Mouse (Mus musculus) heart, embryonic 15.5 days (tissue): ENCODE measurements at regions not wholly inside any gene's neighbourhood (a gene's known extent, or its start where the extent isn't known, plus 50 kb on each side); places are given as distances from the start of the nearest gene placed in this dataset.

Source experiments
- ATAC-seq: fragments of 200-750 bp; cut with Nextera tagmentation; replicated peaks from 2 replicates; pipeline ENCODE4 v1.8.0; 2017; ENCODE audit warnings: low read depth, moderate TSS enrichment; ENCODE audit not compliant: insufficient number of reproducible peaks, insufficient read depth, low FRiP score
- H3K27ac ChIP-seq: fragments of 300-500 bp; sonication (generic); 2 replicates; pipeline ENCODE4 v1.5.1; 2015; ENCODE audit warnings: mild to moderate bottlenecking, inconsistent platforms
- H3K27me3 ChIP-seq: fragments of 300-500 bp; sonication (generic); 2 replicates; pipeline ENCODE4 v1.6.1; 2015; ENCODE audit warnings: inconsistent platforms
- H3K36me3 ChIP-seq: fragments of 300-500 bp; sonication (generic); 2 replicates; pipeline ENCODE4 v1.6.1; 2015; ENCODE audit warnings: mild to moderate bottlenecking, inconsistent platforms
- H3K4me1 ChIP-seq: fragments of 300-500 bp; sonication (generic); replicated peaks from 2 replicates; pipeline ENCODE4 v1.6.1; 2015; ENCODE audit warnings: inconsistent platforms
- H3K4me2 ChIP-seq: fragments of 300-500 bp; sonication (generic); 2 replicates; pipeline ENCODE4 v1.6.1; 2015; ENCODE audit warnings: inconsistent platforms, mild to moderate bottlenecking, moderate library complexity
- H3K4me3 ChIP-seq: fragments of 300-500 bp; sonication (generic); 2 replicates; pipeline ENCODE4 v1.5.1; 2015; ENCODE audit warnings: mild to moderate bottlenecking, inconsistent platforms
- H3K9ac ChIP-seq: fragments of 300-500 bp; sonication (generic); 2 replicates; pipeline ENCODE4 v1.6.1; 2015; ENCODE audit warnings: mild to moderate bottlenecking, inconsistent platforms
- H3K9me3 ChIP-seq: fragments of 300-500 bp; sonication (generic); replicated peaks from 2 replicates; pipeline ENCODE4 v1.6.1; 2016; ENCODE audit warnings: inconsistent platforms
- WGBS: fragments of 180-500 bp; shearing (Covaris S2); methylation state at CpG from one replicate; pipeline ENCODE4 v1.1.7; 2015; ENCODE audit warnings: mixed read lengths; 5-methylcytosine and 5-hydroxymethylcytosine counted together

- H3K9me3 ChIP-seq = no peaks in the 10 kb centered on the region
- no peaks in the 10 kb centered on the region for H3K36me3 ChIP-seq
- no peak overlapping the region for H3K27ac ChIP-seq
- ATAC-seq = no peak
- H3K4me1 ChIP-seq = peaks cover 7% of the 10 kb centered on the region
- no peak overlapping the region for H3K4me2 ChIP-seq
- no peak overlapping the region for H3K4me3 ChIP-seq
- WGBS = 52% methylated on average over 6 of the region's 6 CpGs
- no peaks in the 10 kb centered on the region for H3K27me3 ChIP-seq
- H3K9ac ChIP-seq = no peak overlapping the region
Measured at GRCm38 (mm10) chr9:85088556-85089338, 223.8 kb upstream of the Gm11114 start.

GRCm38 (mm10) chr9:85090297-85090696 lies 222.3 kb upstream of the Gm11114 start:
- H3K36me3 ChIP-seq = no peaks in the 10 kb centered on the region
- H3K4me3 ChIP-seq = peak overlapping the region; percentile 33
- WGBS = 35% methylated on average over 10 of the region's 10 CpGs
- no peak overlapping the region for H3K9ac ChIP-seq
- H3K9me3 ChIP-seq = no peaks in the 10 kb centered on the region
- H3K27ac ChIP-seq = no peak overlapping the region
- H3K4me1 ChIP-seq = peaks cover 7% of the 10 kb centered on the region
- H3K27me3 ChIP-seq = no peaks in the 10 kb centered on the region
- H3K4me2 ChIP-seq = peak overlapping the region; percentile 52
- peak; percentile 86 for ATAC-seq

- no peak for ATAC-seq
- Histone ChIP-seq H3K36me3 (no peaks in the 10 kb centered on the region), H3K4me3 (no peak overlapping the region), H3K9me3 (no peaks in the 10 kb centered on the region), H3K4me2 (no peak overlapping the region), H3K4me1 (peaks cover 3% of the 10 kb centered on the region; the same call in 1 of the 2 replicates), H3K27ac (no peak overlapping the region), H3K9ac (no peak overlapping the region), H3K27me3 (no peaks in the 10 kb centered on the region)
- 84% methylated on average over 3 of the region's 3 CpGs for WGBS
Measured at GRCm38 (mm10) chr9:85095234-85095633, 217.3 kb upstream of the Gm11114 start.

GRCm38 (mm10) chr9:85096520-85096919 lies 216.1 kb upstream of the Gm11114 start:
- H3K9ac ChIP-seq = no peak overlapping the region
- H3K4me2 ChIP-seq = no peak overlapping the region
- no peaks in the 10 kb centered on the region for H3K4me1 ChIP-seq
- WGBS = 53% methylated on average over 4 of the region's 4 CpGs
- H3K9me3 ChIP-seq = no peaks in the 10 kb centered on the region
- no peak overlapping the region for H3K27ac ChIP-seq
- no peaks in the 10 kb centered on the region for H3K27me3 ChIP-seq
- no peak for ATAC-seq
- H3K36me3 ChIP-seq = no peaks in the 10 kb centered on the region
- no peak overlapping the region for H3K4me3 ChIP-seq

GRCm38 (mm10) chr9:85112928-85113327 lies 199.6 kb upstream of the Gm11114 start:
- no peaks in the 10 kb centered on the region; the same call in 1 of the 2 replicates for H3K4me1 ChIP-seq
- no peak for ATAC-seq
- no peaks in the 10 kb centered on the region for H3K36me3 ChIP-seq
- 42% methylated on average over 3 of the region's 3 CpGs for WGBS
- no peak overlapping the region for H3K9ac ChIP-seq
- no peaks in the 10 kb centered on the region for H3K27me3 ChIP-seq
- H3K27ac ChIP-seq = no peak overlapping the region
- no peaks in the 10 kb centered on the region for H3K9me3 ChIP-seq
- no peak overlapping the region for H3K4me3 ChIP-seq
- H3K4me2 ChIP-seq = no peak overlapping the region

- no peak overlapping the region for H3K4me3 ChIP-seq
Measured at GRCm38 (mm10) chr9:85114234-85114633, 198.3 kb upstream of the Gm11114 start.

GRCm38 (mm10) chr9:85120061-85120460 lies 192.5 kb upstream of the Gm11114 start:
- Histone ChIP-seq H3K4me3 (no peak overlapping the region), H3K9ac (no peak overlapping the region), H3K4me1 (no peaks in the 10 kb centered on the region), H3K9me3 (no peaks in the 10 kb centered on the region), H3K4me2 (no peak overlapping the region), H3K36me3 (no peaks in the 10 kb centered on the region), H3K27ac (no peak overlapping the region), H3K27me3 (no peaks in the 10 kb centered on the region)
- WGBS = 58% methylated on average over 1 of the region's 1 CpGs
- no peak for ATAC-seq

More at GRCm38 (mm10) chr9:85114234-85114633, 198.3 kb upstream of the Gm11114 start:
- H3K27me3 ChIP-seq = no peaks in the 10 kb centered on the region
- H3K4me2 ChIP-seq = no peak overlapping the region
- H3K27ac ChIP-seq = no peak overlapping the region
- H3K4me1 ChIP-seq = no peaks in the 10 kb centered on the region; the same call in 1 of the 2 replicates
- H3K9me3 ChIP-seq = no peaks in the 10 kb centered on the region
- no peak overlapping the region for H3K9ac ChIP-seq
- no peak for ATAC-seq
- WGBS = 59% methylated on average over 2 of the region's 2 CpGs
- no peaks in the 10 kb centered on the region for H3K36me3 ChIP-seq

- ATAC-seq = no peak
- no peak overlapping the region for H3K9ac ChIP-seq
- H3K9me3 ChIP-seq = no peaks in the 10 kb centered on the region
- no peaks in the 10 kb centered on the region for H3K27me3 ChIP-seq
- no peak overlapping the region for H3K27ac ChIP-seq
- H3K4me2 ChIP-seq = no peak overlapping the region
- H3K4me1 ChIP-seq = no peaks in the 10 kb centered on the region
- no peaks in the 10 kb centered on the region for H3K36me3 ChIP-seq
- no peak overlapping the region for H3K4me3 ChIP-seq
Measured at GRCm38 (mm10) chr9:85121059-85121458, 191.5 kb upstream of the Gm11114 start.

GRCm38 (mm10) chr9:85123706-85124105 lies 188.9 kb upstream of the Gm11114 start:
- ATAC-seq = no peak
- H3K4me3 ChIP-seq = no peak overlapping the region
- WGBS = 86% methylated on average over 3 of the region's 3 CpGs
- no peaks in the 10 kb centered on the region for H3K9me3 ChIP-seq
- no peak overlapping the region for H3K4me2 ChIP-seq
- H3K9ac ChIP-seq = no peak overlapping the region
- no peaks in the 10 kb centered on the region for H3K4me1 ChIP-seq
- no peaks in the 10 kb centered on the region for H3K36me3 ChIP-seq
- no peaks in the 10 kb centered on the region for H3K27me3 ChIP-seq
- no peak overlapping the region for H3K27ac ChIP-seq

- Histone ChIP-seq H3K27me3 (no peaks in the 10 kb centered on the region), H3K27ac (no peak overlapping the region), H3K9ac (no peak overlapping the region), H3K36me3 (no peaks in the 10 kb centered on the region), H3K9me3 (no peaks in the 10 kb centered on the region), H3K4me2 (no peak overlapping the region), H3K4me1 (no peaks in the 10 kb centered on the region), H3K4me3 (no peak overlapping the region)
- 40% methylated on average over 4 of the region's 4 CpGs for WGBS
- ATAC-seq = no peak
Measured at GRCm38 (mm10) chr9:85125775-85126174, 186.8 kb upstream of the Gm11114 start.

- ATAC-seq = no peak
- no peaks in the 10 kb centered on the region for H3K9me3 ChIP-seq
- no peak overlapping the region for H3K27ac ChIP-seq
- no peak overlapping the region for H3K9ac ChIP-seq
- H3K4me3 ChIP-seq = no peak overlapping the region
- no peaks in the 10 kb centered on the region for H3K27me3 ChIP-seq
- 73% methylated on average over 6 of the region's 6 CpGs for WGBS
- H3K4me1 ChIP-seq = no peaks in the 10 kb centered on the region
- no peak overlapping the region for H3K4me2 ChIP-seq
- H3K36me3 ChIP-seq = no peaks in the 10 kb centered on the region
Measured at GRCm38 (mm10) chr9:85126541-85126940, 186.0 kb upstream of the Gm11114 start.

GRCm38 (mm10) chr9:85127107-85127506 lies 185.5 kb upstream of the Gm11114 start:
- no peak for ATAC-seq
- no peak overlapping the region for H3K9ac ChIP-seq
- no peak overlapping the region for H3K4me2 ChIP-seq
- H3K4me1 ChIP-seq = no peaks in the 10 kb centered on the region
- H3K27ac ChIP-seq = no peak overlapping the region
- no peak overlapping the region for H3K4me3 ChIP-seq
- no peaks in the 10 kb centered on the region for H3K27me3 ChIP-seq
- no peaks in the 10 kb centered on the region for H3K36me3 ChIP-seq
- H3K9me3 ChIP-seq = no peaks in the 10 kb centered on the region
- WGBS = 62% methylated on average over 4 of the region's 4 CpGs
